Mouse (Mus musculus) C2C12 (cell line): ENCODE measurements around the gene Shtn1. TPM values are rescaled to one million over a fixed set of nuclear protein-coding genes. Genes with fewer than 3 reads are reported as not detected.

Source experiments
- H3K27me3 ChIP-seq: one replicate; pipeline ENCODE4 v1.6.1; 2011; ENCODE audit not compliant: control insufficient read depth, insufficient read depth, insufficient read length
- H3K36me3 ChIP-seq: one replicate; pipeline ENCODE4 v1.6.1; 2011; ENCODE audit not compliant: control insufficient read depth, insufficient read depth
- H3K4me3 ChIP-seq: one replicate; pipeline ENCODE4 v1.5.1; 2011; ENCODE audit warnings: mild to moderate bottlenecking, control low read depth; ENCODE audit not compliant: poor library complexity, insufficient read depth, severe bottlenecking
- H3K79me2 ChIP-seq: one replicate; pipeline ENCODE4 v1.6.1; 2011; ENCODE audit not compliant: control insufficient read depth, insufficient read depth
- H3K79me3 ChIP-seq: one replicate; pipeline ENCODE4 v1.6.1; 2011; ENCODE audit warnings: low read depth, control low read depth
- H3ac ChIP-seq: one replicate; pipeline ENCODE3; 2011; ENCODE audit warnings: low read depth; ENCODE audit not compliant: control insufficient read depth, insufficient read length
- CEBPB ChIP-seq: IDR thresholded peaks from one replicate; pipeline ENCODE4 v1.6.1; 2011; ENCODE audit warnings: low read depth, mild to moderate bottlenecking, control low read depth, moderate library complexity
- CTCF ChIP-seq: IDR thresholded peaks from one replicate; pipeline ENCODE4 v1.5.1; 2011; ENCODE audit not compliant: control insufficient read depth, insufficient read depth, insufficient read length
- FOSL1 ChIP-seq: IDR thresholded peaks from one replicate; pipeline ENCODE4 v1.8.0; 2011; ENCODE audit warnings: mild to moderate bottlenecking, low read length; ENCODE audit not compliant: poor library complexity, insufficient read depth, severe bottlenecking
- MAX ChIP-seq: IDR thresholded peaks from one replicate; pipeline ENCODE4 v1.6.1; 2011; ENCODE audit warnings: mild to moderate bottlenecking, control low read depth
- MYOD1 ChIP-seq: IDR thresholded peaks from one replicate; pipeline ENCODE4 v1.6.1; 2011; ENCODE audit warnings: low read depth; ENCODE audit not compliant: control insufficient read depth, insufficient read length
- MYOG ChIP-seq: IDR thresholded peaks from one replicate; pipeline ENCODE4 v1.6.1; 2011; ENCODE audit not compliant: control insufficient read depth, insufficient read length; ENCODE audit errors: extremely low read depth
- USF1 ChIP-seq: IDR thresholded peaks from one replicate; pipeline ENCODE4 v1.6.1; 2011; ENCODE audit warnings: low read depth, mild to moderate bottlenecking, control low read depth, moderate library complexity
- polyA plus RNA-seq: library from polyadenylated mRNA; unstranded; fragments of >200 nt; fragmentation: generic; extraction: Trizol; gene quantifications from one replicate; pipeline ENCODE4 v1.2.1, GENCODE M21; 2012; ENCODE audit warnings: missing spikeins

The Shtn1 gene
- polyA plus RNA-seq, 1 experiment = 0.26 TPM

- H3ac ChIP-seq = no peak overlapping the region
- no peaks in the 10 kb centered on the region for H3K79me3 ChIP-seq
- no peak overlapping the region for H3K4me3 ChIP-seq
- H3K36me3 ChIP-seq = no peaks in the 10 kb centered on the region
- no peaks in the 10 kb centered on the region for H3K79me2 ChIP-seq
- TF ChIP-seq USF1 (no peak), MAX (no peak), MYOG (no peak)
- H3K27me3 ChIP-seq = no peaks in the 10 kb centered on the region
Measured at GRCm38 (mm10) chr19:59084296-59084695, 8.4 kb upstream of the Shtn1 start.

GRCm38 (mm10) chr19:59076131-59076530 lies 231 bp upstream of the Shtn1 start:
- no peak overlapping the region for H3ac ChIP-seq
- H3K4me3 ChIP-seq = no peak overlapping the region
- peaks cover 29% of the 10 kb centered on the region for H3K27me3 ChIP-seq
- TF ChIP-seq CEBPB (no peak), USF1 (no peak), MYOG (no peak), CTCF (no peak), FOSL1 (no peak), MYOD1 (no peak), MAX (no peak)
- H3K36me3 ChIP-seq = no peaks in the 10 kb centered on the region
- H3K79me3 ChIP-seq = no peaks in the 10 kb centered on the region
- H3K79me2 ChIP-seq = no peaks in the 10 kb centered on the region

GRCm38 (mm10) chr19:59074841-59075471 lies 944 bp downstream of the Shtn1 start:
- peaks cover 29% of the 10 kb centered on the region for H3K27me3 ChIP-seq

GRCm38 (mm10) chr19:59074381-59074780 lies 1.5 kb downstream of the Shtn1 start:
- no peaks in the 10 kb centered on the region for H3K79me3 ChIP-seq
- H3K27me3 ChIP-seq = peaks cover 29% of the 10 kb centered on the region
- TF ChIP-seq MYOD1 (no peak), USF1 (no peak), MYOG (no peak)

More at GRCm38 (mm10) chr19:59074841-59075471, 944 bp downstream of the Shtn1 start:
- H3ac ChIP-seq = no peak overlapping the region
- no peaks in the 10 kb centered on the region for H3K36me3 ChIP-seq
- H3K4me3 ChIP-seq = no peak overlapping the region
- no peaks in the 10 kb centered on the region for H3K79me2 ChIP-seq
- no peaks in the 10 kb centered on the region for H3K79me3 ChIP-seq
- TF ChIP-seq CEBPB = no peak
- no peak for TF ChIP-seq MYOD1
- TF ChIP-seq USF1 = no peak
- TF ChIP-seq CTCF = no peak
- no peak for TF ChIP-seq MYOG
- TF ChIP-seq MAX = no peak
- TF ChIP-seq FOSL1 = no peak

GRCm38 (mm10) chr19:59073006-59073405 lies 2.9 kb downstream of the Shtn1 start:
- Histone ChIP-seq H3K27me3 (peaks cover 29% of the 10 kb centered on the region), H3ac (no peak overlapping the region), H3K79me3 (no peaks in the 10 kb centered on the region), H3K79me2 (no peaks in the 10 kb centered on the region), H3K36me3 (no peaks in the 10 kb centered on the region), H3K4me3 (no peak overlapping the region)
- no peak for TF ChIP-seq MYOG
- no peak for TF ChIP-seq MAX
- no peak for TF ChIP-seq USF1
- TF ChIP-seq CEBPB = no peak
- no peak for TF ChIP-seq MYOD1
- TF ChIP-seq CTCF = no peak
- TF ChIP-seq FOSL1 = no peak

More at GRCm38 (mm10) chr19:59074381-59074780, 1.5 kb downstream of the Shtn1 start:
- H3K4me3 ChIP-seq = no peak overlapping the region
- H3K36me3 ChIP-seq = no peaks in the 10 kb centered on the region
- no peak overlapping the region for H3ac ChIP-seq
- no peaks in the 10 kb centered on the region for H3K79me2 ChIP-seq

GRCm38 (mm10) chr19:59071979-59072378 lies 3.9 kb downstream of the Shtn1 start:
- Histone ChIP-seq H3K27me3 (peaks cover 29% of the 10 kb centered on the region), H3ac (no peak overlapping the region), H3K36me3 (no peaks in the 10 kb centered on the region), H3K4me3 (no peak overlapping the region), H3K79me3 (no peaks in the 10 kb centered on the region), H3K79me2 (no peaks in the 10 kb centered on the region)
- TF ChIP-seq USF1 (no peak), FOSL1 (no peak), CEBPB (no peak)
